Mouse (Mus musculus) kidney, adult 8-10 months (tissue): ENCODE measurements around the gene Sh3yl1.

Experiments
- DNase-seq, 2 experiments: peaks; one replicate each; pipeline ENCODE4 v3.0.0; 2022

Gene Sh3yl1

GRCm38 (mm10) chr12:30911261-30912047, at the start of gene Sh3yl1, which contains the start of gene Acp1:
Gene Sh3yl1 (plus strand): TSS chr12:30911668.
Gene Acp1 (minus strand): TSS chr12:30911589.
- DNase-seq, result peak; percentile 95 to 96

- DNase-seq, result no peak
Observed at GRCm38 (mm10) chr12:30864347-30864746, 47.1 kb upstream of the Sh3yl1 start.

DNA sequence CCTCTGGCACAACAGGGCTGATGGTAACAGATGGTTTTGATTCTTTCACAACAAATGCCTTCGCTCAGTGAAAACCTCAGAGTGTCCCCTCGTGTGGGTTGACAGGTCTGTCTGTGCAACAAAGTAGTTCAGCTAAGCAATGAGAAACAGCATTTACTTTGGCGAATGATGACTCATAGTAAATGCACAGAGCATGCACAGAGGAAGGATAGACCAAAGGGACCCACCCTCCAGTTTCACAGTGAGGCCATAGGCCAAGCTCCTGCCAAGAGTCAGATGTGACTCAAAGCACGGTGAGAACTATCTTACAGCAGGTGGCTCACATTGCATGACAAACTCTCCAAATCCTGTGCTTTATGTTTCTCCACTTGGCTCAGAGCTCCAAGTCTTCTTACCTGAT, 45.7 kb upstream of the Sh3yl1 start:
- DNase-seq, result no peak

GRCm38 (mm10) chr12:30879447-30879846, 32.0 kb upstream of the Sh3yl1 start:
- peak in 1 of 2 experiments; percentile 27 for DNase-seq

DNA sequence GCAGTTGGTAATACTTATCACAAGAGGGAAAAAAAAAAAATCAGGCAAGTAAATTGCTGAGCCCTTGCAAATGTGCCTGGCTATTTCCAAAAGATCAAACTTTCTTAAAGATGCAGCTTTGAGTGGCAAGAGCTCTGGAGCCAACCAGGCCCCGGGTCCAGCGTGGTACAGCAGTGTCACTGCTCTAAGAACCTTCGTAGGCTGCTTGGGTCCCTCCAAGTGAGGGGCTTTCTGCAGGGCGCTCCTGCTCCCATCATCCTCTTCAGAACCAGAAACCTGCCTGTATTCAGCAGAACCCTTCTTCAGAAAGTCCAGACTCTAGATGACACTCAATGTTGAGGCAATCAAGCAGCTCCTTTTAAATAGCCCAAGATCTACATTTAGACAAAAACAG, 27.9 kb upstream of the Sh3yl1 start:
- DNase-seq, result no peak

GRCm38 (mm10) chr12:30883986-30884621, 27.4 kb upstream of the Sh3yl1 start, which contains the start of gene Alkal2:
Gene Alkal2 (plus strand): TSS chr12:30884322.
- no peak for DNase-seq

- DNase-seq, result no peak
Observed at GRCm38 (mm10) chr12:30884622-30885230, 26.7 kb upstream of the Sh3yl1 start.

- no peak for DNase-seq
Observed at GRCm38 (mm10) chr12:30885891-30886290, 25.6 kb upstream of the Sh3yl1 start.

GRCm38 (mm10) chr12:30888003-30888402, 23.5 kb upstream of the Sh3yl1 start:
- no peak for DNase-seq

- peak; percentile 41 to 78 for DNase-seq
Observed at GRCm38 (mm10) chr12:30890067-30890466, 21.4 kb upstream of the Sh3yl1 start.

DNA sequence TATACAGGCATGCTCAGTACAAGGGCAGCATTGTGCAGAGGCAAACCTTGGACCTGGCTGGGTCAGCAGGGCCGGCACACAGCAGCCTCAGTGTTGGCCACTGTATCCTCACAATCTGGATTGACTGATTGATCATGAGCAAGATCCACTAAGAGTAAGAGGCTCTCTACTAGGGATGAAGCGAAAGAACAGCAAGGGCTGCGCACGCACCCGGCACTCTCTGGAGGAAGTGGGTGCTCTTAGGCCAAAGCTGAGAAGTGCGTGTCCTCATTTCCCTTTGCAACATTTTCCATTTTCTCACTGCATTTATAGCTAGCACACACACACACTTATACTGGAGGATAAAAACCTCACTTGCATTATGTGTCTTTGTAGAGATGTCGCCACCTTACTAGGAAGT, 20.0 kb upstream of the Sh3yl1 start:
- no peak for DNase-seq

DNA sequence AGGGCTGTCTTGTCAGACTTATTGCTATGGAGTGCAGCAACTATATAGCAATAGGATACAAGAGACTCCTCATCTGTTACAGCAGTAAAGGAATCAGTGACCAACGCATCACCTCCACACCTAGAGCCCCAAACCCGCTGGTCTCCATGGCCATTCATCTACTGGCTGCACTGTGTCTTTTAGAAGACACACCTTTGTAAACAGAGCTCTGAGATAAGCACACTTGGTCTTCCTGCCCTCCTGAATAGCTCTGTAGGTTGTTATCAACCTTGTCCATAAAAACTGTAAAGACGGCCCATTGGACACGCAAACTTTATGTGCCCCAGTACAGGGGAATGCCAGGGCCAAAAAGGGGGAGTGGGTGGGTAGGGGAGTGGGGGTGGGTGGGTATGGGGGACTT, 14.4 kb upstream of the Sh3yl1 start:
- DNase-seq, result no peak

DNA sequence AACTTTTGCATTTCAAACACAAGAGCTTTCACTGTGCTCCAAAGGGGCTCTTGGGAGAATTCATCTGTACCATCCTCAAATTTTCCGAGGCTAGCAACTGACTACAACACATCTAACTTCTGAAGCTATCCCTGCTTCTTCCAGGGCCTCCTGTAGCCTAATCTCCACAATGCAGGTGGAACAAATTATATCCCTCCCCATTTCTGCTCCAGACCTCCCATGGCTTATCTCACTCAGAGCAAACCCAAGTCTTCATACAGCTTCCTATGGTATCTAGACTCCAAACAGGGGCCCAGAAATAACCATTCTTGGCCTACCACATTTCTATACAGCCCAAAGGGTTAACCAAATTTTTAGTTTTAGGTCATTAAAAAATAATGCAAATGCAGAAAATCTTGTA, 2.8 kb upstream of the Sh3yl1 start:
- DNase-seq, result no peak

- DNase-seq, result no peak
Observed at GRCm38 (mm10) chr12:30909881-30910280, 1.6 kb upstream of the Sh3yl1 start.

GRCm38 (mm10) chr12:30910860-30911259, 608 bp upstream of the Sh3yl1 start:
- DNase-seq, result no peak

- peak; percentile 78 to 87 for DNase-seq
Observed at GRCm38 (mm10) chr12:30912048-30912381, 547 bp downstream of the Sh3yl1 start.

- peak; percentile 27 to 35 for DNase-seq
Observed at GRCm38 (mm10) chr12:30912840-30913239, 1.4 kb downstream of the Sh3yl1 start.

DNA sequence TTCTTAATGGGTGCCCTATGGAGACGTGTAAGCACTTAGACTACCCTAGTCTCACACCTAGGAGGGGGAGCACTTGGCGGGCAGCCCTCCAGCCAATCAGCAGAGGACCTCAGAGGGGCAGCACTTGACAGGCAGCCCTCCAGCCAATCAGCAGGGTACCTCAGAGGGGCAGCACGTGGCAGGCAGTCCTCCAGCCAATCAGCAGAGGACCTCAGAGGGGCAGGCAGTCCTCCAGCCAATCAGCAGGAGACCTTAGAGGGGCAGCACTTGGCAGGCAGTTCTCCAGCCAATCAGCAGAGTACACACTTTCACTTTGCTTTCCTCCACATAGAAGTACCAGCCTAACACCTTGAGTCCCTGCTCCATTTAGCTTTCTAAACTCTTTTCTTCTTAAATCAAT, 10.9 kb downstream of the Sh3yl1 start:
- DNase-seq, result no peak

DNA sequence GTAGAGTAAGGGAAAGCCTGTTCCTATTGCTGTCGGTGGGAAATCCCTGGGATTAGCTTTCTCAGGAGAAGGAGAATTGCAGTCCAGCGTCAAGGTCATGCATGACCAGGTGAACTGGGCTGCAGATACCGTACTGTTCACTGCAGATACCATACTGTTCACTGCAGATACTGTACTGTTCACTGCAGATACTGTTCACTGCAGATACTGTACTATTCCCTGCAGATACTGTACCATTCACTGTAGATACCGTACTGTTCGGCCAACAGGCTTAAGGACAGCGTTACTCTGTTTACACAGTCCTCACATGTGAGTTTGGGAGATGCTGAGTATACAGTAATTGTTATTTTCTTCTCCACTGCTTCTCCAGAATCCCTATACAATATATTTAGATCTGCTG, 16.7 kb downstream of the Sh3yl1 start:
- DNase-seq, result no peak

GRCm38 (mm10) chr12:30933299-30933698, 21.8 kb downstream of the Sh3yl1 start:
- DNase-seq, result no peak

GRCm38 (mm10) chr12:30936899-30937298, 25.4 kb downstream of the Sh3yl1 start:
- DNase-seq, result peak; percentile 13 to 61

DNA sequence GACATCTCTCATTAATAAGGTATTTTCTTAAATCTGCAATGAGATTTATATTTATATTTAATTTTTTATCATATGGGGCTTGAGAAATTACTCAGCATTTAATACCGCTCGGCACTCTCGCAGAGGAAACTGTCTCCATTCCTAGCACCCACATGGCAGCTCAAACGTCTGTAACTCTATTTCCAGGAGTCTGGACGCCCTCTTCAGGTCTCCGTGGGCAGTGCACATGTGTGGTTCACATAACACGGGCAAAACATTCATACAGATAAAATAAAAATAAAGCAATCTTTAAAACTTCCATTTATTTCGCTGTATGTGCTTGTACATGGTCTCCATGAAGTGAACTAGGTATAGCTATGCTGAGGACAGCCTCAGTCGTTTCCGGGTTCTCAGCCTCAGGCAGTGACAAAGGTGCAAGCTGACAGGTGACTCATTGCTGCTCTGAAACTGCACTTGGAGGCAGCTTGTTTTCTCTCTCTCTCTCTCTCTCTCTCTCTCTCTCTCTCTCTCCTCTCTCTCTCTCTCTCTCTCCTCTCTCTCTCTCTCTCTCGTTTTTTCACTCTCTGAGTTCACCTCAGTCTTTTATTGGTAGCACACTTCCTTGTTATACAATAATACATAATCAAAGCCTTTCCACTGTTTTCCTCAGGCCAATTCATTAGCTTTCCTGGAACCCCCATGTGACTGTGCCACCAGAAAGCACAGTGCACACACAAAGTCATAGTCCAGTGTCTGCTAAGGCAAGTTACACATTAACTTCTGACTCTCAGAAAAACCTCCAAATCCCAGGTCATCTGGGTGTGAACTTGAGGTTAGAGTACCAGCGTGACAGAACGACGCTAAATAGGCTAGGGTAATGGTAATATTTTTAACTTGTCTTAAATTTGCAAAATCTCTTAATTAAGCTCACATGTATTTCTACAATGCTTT, 31.9 kb downstream of the Sh3yl1 start:
- peak; percentile 70 to 90 for DNase-seq

DNA sequence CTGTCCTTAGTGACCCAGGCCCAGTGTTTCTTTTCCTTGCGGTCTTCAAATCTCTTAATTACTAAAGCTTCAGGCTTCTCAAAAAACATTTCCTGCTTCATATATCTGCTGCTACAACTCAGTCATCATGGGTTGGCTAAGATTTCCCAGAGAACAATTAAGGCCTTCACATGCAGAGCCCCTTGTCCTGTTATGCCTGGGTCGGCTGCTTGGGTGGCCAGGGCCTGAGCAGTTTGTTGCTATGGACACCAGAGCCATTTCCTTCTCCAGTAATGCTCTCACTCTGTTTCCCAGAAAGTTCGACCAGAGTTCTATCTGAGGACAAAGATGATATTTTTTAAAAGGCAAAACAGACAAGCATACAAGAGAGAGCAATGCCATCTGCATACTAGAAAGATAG, 32.7 kb downstream of the Sh3yl1 start:
- DNase-seq, result peak in 1 of 2 experiments; percentile 21
